ENCODE assay signal across 18 mouse cellular contexts in the genomic region with DNA sequence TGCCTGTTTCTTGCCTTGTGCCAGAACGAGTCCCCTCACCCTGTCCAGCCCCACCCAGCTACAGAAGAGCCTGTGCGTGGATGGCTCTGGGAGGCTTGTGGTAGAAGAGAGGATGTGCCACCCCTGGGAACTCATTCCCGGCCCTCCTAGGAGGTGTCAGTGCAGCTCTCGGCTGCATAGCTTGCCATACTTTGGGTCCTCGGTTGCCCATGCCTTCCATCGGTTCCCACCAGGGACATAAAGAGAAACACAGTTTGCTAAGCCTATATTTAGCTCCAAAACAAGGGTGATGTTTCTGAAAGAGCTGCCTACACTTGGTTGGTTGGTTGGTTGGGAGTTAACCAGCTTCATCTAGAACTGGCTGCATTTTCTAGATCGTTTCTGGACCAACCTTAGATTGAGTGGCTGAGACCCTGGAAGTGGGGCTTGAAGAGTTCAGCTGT. TPM values are rescaled to one million over a fixed set of nuclear protein-coding genes. Genes with fewer than 3 reads are reported as not detected.
A peak's percentile ranks its signal among the peaks of the same experiment; 100 is the strongest.
DNase-seq lines count a peak whose midpoint lies in the region; ATAC-seq and TF ChIP-seq lines count a peak whose summit lies in the region.
"Had no signal": no experiment of that assay in that cellular context is flagged by ENCODE, and none has a peak within 500 bp of the region (broad histone marks: within the 10 kb centered on the region; RNA-seq: fewer than 3 reads in every experiment).

No protein-coding gene starts in this region.

- ATAC-seq in hindbrain, embryonic 12.5 days (ENCODE audit: low FRiP score): no peak
- no peak for ATAC-seq in midbrain, postnatal 0 days (ENCODE audit: low FRiP score)
- ATAC-seq: CD4-positive, CD25-positive, alpha-beta regulatory T cell, adult 4 months; intestine, embryonic 16.5 days; Patski had no signal

- peaks cover 45% of the 10 kb centered on the region for H3K4me1 ChIP-seq in forebrain, embryonic 10.5 days
- H3K4me1 ChIP-seq in hindbrain, embryonic 12.5 days: peaks cover 35% of the 10 kb centered on the region
- no peaks in the 10 kb centered on the region for H3K4me1 ChIP-seq in midbrain, postnatal 0 days (ENCODE audit: insufficient read depth, low read length)

- peak overlapping the region; percentile 97 for H3K4me2 ChIP-seq in hindbrain, embryonic 12.5 days (replicated peaks)
- peak overlapping the region; percentile 91 for H3K4me2 ChIP-seq in midbrain, postnatal 0 days (ENCODE audit: low read depth, low read length, poor library complexity, severe bottlenecking)

- H3K27ac ChIP-seq in layer of hippocampus, adult 2 months: peak overlapping the region; percentile 99
- no peak overlapping the region for H3K27ac ChIP-seq in forebrain, embryonic 10.5 days
- H3K27ac ChIP-seq in hindbrain, embryonic 12.5 days: no peak overlapping the region
- H3K27ac ChIP-seq in midbrain, postnatal 0 days (ENCODE audit: low read depth, low read length): 0 out of 2 replicates have a peak overlapping the region, but pooled peaks have one; percentile 47
- H3K27ac ChIP-seq: embryonic facial prominence, embryonic 12.5 days; heart, embryonic 13.5 days had no signal

- TF ChIP-seq CTCF in layer of hippocampus, adult 2 months (conservative IDR thresholded peaks at IDR 0.05): no peak
- TF ChIP-seq CTCF in midbrain, postnatal 0 days (IDR thresholded peaks at IDR 0.05): no peak

- no peaks in the 10 kb centered on the region for H3K9me3 ChIP-seq in forebrain, embryonic 10.5 days
- no peaks in the 10 kb centered on the region for H3K9me3 ChIP-seq in hindbrain, embryonic 12.5 days (replicated peaks)
- no peaks in the 10 kb centered on the region for H3K9me3 ChIP-seq in midbrain, postnatal 0 days (ENCODE audit: low read length)
- H3K9me3 ChIP-seq: embryonic facial prominence, embryonic 12.5 days; heart, embryonic 13.5 days had no signal

- H3K4me3 ChIP-seq in layer of hippocampus, adult 2 months: peak overlapping the region; percentile 86
- peak overlapping the region; percentile 60 for H3K4me3 ChIP-seq in forebrain, embryonic 10.5 days
- peak overlapping the region; percentile 59 for H3K4me3 ChIP-seq in hindbrain, embryonic 12.5 days
- peak overlapping the region; percentile 61 for H3K4me3 ChIP-seq in midbrain, postnatal 0 days (ENCODE audit: low read depth, low read length)
- H3K4me3 ChIP-seq: embryonic facial prominence, embryonic 12.5 days; megakaryocyte, embryonic 14.5 days had no signal

- peaks cover 76% of the 10 kb centered on the region for H3K27me3 ChIP-seq in forebrain, embryonic 10.5 days (ENCODE audit: poor library complexity, severe bottlenecking)
- H3K27me3 ChIP-seq in hindbrain, embryonic 12.5 days: peaks cover 65% of the 10 kb centered on the region
- peaks cover 12% of the 10 kb centered on the region; the same call in 1 of the 2 replicates for H3K27me3 ChIP-seq in midbrain, postnatal 0 days (ENCODE audit: insufficient read depth, low read length)

- no peak overlapping the region for H3K9ac ChIP-seq in hindbrain, embryonic 12.5 days
- H3K9ac ChIP-seq in midbrain, postnatal 0 days (replicated peaks; ENCODE audit: low read length, poor library complexity, severe bottlenecking): peak overlapping the region; percentile 42; the same call in 1 of the 2 replicates
- H3K9ac ChIP-seq: embryonic facial prominence, embryonic 12.5 days; heart, embryonic 13.5 days had no signal

- H3K36me3 ChIP-seq in forebrain, embryonic 10.5 days (replicated peaks): no peaks in the 10 kb centered on the region
- H3K36me3 ChIP-seq in hindbrain, embryonic 12.5 days: no peaks in the 10 kb centered on the region
- no peaks in the 10 kb centered on the region for H3K36me3 ChIP-seq in midbrain, postnatal 0 days (ENCODE audit: insufficient read depth, low read length)
- H3K36me3 ChIP-seq: embryonic facial prominence, embryonic 12.5 days; heart, embryonic 13.5 days had no signal

- no peak for DNase-seq in layer of hippocampus, adult 2 months (ENCODE audit: low spot score in 2 of 2)
- DNase-seq in layer of hippocampus, adult 9-10 months (ENCODE audit: low spot score): no peak
- DNase-seq in forebrain, embryonic 10.5 days (ENCODE audit: extremely low spot score, low spot score): no peak
- DNase-seq in midbrain, postnatal 0 days (ENCODE audit: low spot score): no peak
- DNase-seq in yolk sac, embryonic 10.5 days (ENCODE audit: low spot score): no peak
- no peak for DNase-seq in thymus, adult 18-20 months
- DNase-seq in liver: no peak
- DNase-seq: adrenal gland, adult 8-10 months; cerebellum, adult 11-12 months; thymus, postnatal 25 days had no signal

- 8% methylated on average over 7 of the region's 7 CpGs for WGBS in forebrain, embryonic 10.5 days
- WGBS in hindbrain, embryonic 12.5 days: 11% methylated on average over 7 of the region's 7 CpGs
- WGBS in midbrain, postnatal 0 days: 3% methylated on average over 7 of the region's 7 CpGs

RNA-seq across cellular contexts. Expression of a gene that starts 2.6 kb away (rescaled TPM):
- 100 to 1,000 TPM; 117 to 127 TPM for total RNA-seq in layer of hippocampus, adult 2 months (2021)
- 0.20 and 0.27 TPM in 2 replicates for polyA plus RNA-seq in forebrain, embryonic 10.5 days (2016; fragmentation: Nextera tagmentation; extraction: Ambion mirVana)
- polyA plus RNA-seq in hindbrain, embryonic 12.5 days (2016; fragmentation: Nextera tagmentation; extraction: Ambion mirVana): 2.4 and 3.1 TPM in 2 replicates
- total RNA-seq in midbrain, postnatal 0 days (2014; rRNA removed): 27.8 and 36.2 TPM in 2 replicates
- polyA plus RNA-seq in midbrain, postnatal 0 days (2015; fragmentation: Nextera tagmentation; extraction: Ambion mirVana): 4.8 and 6.4 TPM in 2 replicates
- polyA plus RNA-seq: liver, embryonic 16.5 days; Patski had no signal

RNA-seq across cellular contexts. Expression of a gene that starts 58.6 kb away (rescaled TPM):
- total RNA-seq in layer of hippocampus, adult 2 months (2021): 10 to 100 TPM; 48.1 to 55.5 TPM
- polyA plus RNA-seq in forebrain, embryonic 10.5 days (2016; fragmentation: Nextera tagmentation; extraction: Ambion mirVana): 58.5 and 58.6 TPM in 2 replicates
- polyA plus RNA-seq in hindbrain, embryonic 12.5 days (2016; fragmentation: Nextera tagmentation; extraction: Ambion mirVana): 62.2 and 64.4 TPM in 2 replicates
- 104 and 112 TPM in 2 replicates for total RNA-seq in midbrain, postnatal 0 days (2014; rRNA removed)
- 84.8 and 86.5 TPM in 2 replicates for polyA plus RNA-seq in midbrain, postnatal 0 days (2015; fragmentation: Nextera tagmentation; extraction: Ambion mirVana)

Comparison
In these comparisons a context has a peak if more than half of its experiments do, and no peak if none do; other contexts are left out.
1. H3K27ac ChIP-seq: peak in layer of hippocampus, adult 2 months (single experiment) and midbrain, postnatal 0 days (single experiment); none in forebrain, embryonic 10.5 days (single experiment) and hindbrain, embryonic 12.5 days (single experiment).
2. Peak in every context shown above with its lines, with median percentiles within 50 percentile points of each other: H3K4me3 ChIP-seq.